Mouse (Mus musculus) neural tube, embryonic 12.5 days (tissue): ENCODE data around the gene Acot2. TPM values are rescaled to one million over a fixed set of nuclear protein-coding genes. Genes with fewer than 3 reads are reported as not detected.

ENCODE experiments used
- polyA plus RNA-seq: library from polyadenylated mRNA; unstranded; fragments of >200 nt; fragmentation: Nextera tagmentation; extraction: Ambion mirVana; gene quantifications from 2 replicates; pipeline ENCODE4 v1.2.1, GENCODE M21; 2016

Gene Acot2
- polyA plus RNA-seq, 1 experiment from 2014 or later: 14.4 TPM

Other genes with a start within 250 kb of the Acot2 start
- gene Papln, start 224.2 kb upstream of the Acot2 start, polyA plus RNA-seq: 0.09 and 0.17 TPM in 2 replicates
- gene Numb, start 65.9 kb upstream of the Acot2 start, polyA plus RNA-seq: 28.1 and 29.0 TPM in 2 replicates
- 21.4 and 22.6 TPM in 2 replicates for gene Riox1, start 37.3 kb upstream of the Acot2 start, polyA plus RNA-seq
- not detected in 2 replicates for gene Heatr4, start 3.0 kb upstream of the Acot2 start, polyA plus RNA-seq
- 82.1 and 83.4 TPM in 2 replicates for gene Acot1, start 21.6 kb downstream of the Acot2 start, polyA plus RNA-seq
- gene Acot4, start 50.5 kb downstream of the Acot2 start, polyA plus RNA-seq: 0.09 and 0.20 TPM in 2 replicates
- not detected in 2 replicates for gene Gm49366, start 51.1 kb downstream of the Acot2 start, polyA plus RNA-seq
- gene Acot3, start 64.3 kb downstream of the Acot2 start, polyA plus RNA-seq: 0.65 and 0.70 TPM in 2 replicates
- gene Acot5, start 81.5 kb downstream of the Acot2 start, polyA plus RNA-seq: 0.25 TPM in 1 of 2 replicates, not detected in the other
- 0.75 and 1.0 TPM in 2 replicates for gene Acot6, start 112.8 kb downstream of the Acot2 start, polyA plus RNA-seq
- gene Dnal1, start 126.5 kb downstream of the Acot2 start, polyA plus RNA-seq: 6.6 and 7.0 TPM in 2 replicates
- 2.8 and 3.2 TPM in 2 replicates for gene Pnma1, start 160.6 kb downstream of the Acot2 start, polyA plus RNA-seq
- 6.1 and 6.3 TPM in 2 replicates for gene Elmsan1, start 231.0 kb downstream of the Acot2 start, polyA plus RNA-seq